Mouse (Mus musculus) cerebellum, postnatal 14 days (tissue): ENCODE measurements around the gene Trpv2.

Experiments used
- DNase-seq, 2 experiments: peaks; one replicate each; pipeline ENCODE4 v3.0.0; 2021; ENCODE audit warnings: mixed read lengths in 2 of 2

Gene Trpv2

DNA sequence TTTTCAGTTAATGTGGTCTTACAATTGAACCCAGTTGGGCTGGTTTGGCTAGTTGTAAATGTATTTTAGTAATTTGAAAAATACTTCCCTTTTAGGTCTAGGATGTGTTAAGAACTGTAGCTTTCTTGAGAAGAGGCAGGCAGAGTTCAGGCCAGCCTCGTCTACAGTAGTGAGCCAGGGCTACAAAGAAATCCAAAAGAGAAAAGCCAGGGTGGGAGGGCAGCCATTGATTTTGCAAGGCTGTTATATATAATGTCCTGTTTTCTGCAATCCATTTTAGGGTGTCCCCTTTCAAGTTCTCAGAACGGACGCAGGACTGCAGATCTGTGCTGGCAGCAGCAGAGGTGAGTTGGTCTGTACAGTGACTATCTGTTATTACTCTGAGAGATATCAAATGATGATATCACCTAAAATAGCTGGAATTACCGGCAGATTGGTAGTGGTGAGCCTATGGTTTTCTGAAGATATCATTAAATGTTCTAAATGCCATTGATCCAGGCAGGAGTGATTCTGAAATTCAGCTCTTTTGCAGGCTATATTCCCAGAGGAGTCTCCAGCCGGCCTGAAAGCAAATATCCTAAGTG, 29.9 kb downstream of the Trpv2 start:
- no peak for DNase-seq

DNA sequence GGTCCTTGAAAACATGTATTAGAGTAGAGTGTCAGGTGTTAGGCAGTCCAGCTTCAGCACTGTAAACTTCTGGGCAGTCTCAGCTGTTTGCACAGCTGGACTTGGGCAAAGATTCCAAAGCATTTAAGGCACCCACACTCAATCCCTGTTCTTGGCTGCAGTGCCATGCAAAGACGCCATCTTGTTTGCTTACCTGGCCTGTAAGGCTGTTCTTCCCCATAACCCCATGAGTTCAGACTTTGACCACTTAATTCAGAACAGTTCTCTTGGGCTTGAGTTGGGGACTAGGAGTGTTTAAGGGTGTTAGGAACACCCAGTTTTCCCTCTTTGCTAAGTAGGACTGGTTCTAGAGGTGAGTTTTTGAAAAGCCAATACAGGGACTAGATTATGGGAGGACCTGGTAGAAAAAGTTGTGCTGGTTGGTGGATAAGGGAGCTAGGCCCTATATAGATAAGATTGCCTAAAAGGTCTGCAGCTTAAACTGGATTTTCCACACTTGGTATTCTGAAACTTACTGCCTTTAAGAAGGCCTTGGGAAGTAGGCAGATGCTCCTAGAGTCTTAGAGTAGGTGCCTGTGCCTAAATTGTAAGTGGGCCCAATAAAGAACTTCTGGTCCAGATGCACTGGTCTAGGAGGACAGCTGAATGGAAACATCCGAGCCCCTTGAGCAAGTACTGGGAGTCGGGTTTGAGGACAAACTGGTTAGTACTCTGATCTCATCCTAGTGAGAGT, 30.8 kb downstream of the Trpv2 start:
- no peak for DNase-seq

DNA sequence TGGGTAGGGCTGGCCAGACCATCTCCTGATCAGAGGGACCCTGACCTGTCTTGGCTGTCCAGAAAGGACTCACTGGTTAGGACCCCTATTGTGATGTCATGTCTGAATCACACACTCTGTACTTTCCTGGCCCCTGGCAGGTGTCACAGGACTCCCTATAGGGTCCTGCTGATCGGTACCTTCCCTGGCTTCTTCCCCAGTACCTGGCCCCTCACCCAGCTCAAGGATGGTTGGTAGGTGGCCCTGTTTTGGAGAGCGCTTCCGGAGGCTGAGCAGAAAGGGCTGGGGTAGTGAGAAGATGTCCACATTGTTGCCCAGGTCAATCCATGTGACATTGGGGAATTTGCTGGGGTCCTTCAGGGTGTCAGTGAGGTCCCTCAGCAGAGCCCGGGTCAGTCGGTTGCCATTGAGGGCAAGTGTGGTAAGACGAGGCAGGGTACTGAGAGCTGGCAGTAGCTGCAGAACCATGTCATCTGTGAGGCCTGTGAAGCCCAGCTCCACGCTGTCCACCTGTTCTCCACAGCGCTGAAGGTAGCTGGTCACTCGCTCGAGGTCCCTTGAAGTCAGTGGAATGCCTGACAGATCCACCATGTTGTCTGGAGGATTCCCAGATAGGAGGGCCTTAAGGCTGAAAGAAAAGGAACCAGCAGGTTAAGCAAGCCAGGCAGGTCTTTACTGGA, 31.5 kb downstream of the Trpv2 start:
- DNase-seq: no peak

- peak in 1 of 2 experiments; percentile 24 for DNase-seq
These were observed 32.2 kb downstream of the Trpv2 start for GRCm38 (mm10) chr11:62606299-62607169.

DNA sequence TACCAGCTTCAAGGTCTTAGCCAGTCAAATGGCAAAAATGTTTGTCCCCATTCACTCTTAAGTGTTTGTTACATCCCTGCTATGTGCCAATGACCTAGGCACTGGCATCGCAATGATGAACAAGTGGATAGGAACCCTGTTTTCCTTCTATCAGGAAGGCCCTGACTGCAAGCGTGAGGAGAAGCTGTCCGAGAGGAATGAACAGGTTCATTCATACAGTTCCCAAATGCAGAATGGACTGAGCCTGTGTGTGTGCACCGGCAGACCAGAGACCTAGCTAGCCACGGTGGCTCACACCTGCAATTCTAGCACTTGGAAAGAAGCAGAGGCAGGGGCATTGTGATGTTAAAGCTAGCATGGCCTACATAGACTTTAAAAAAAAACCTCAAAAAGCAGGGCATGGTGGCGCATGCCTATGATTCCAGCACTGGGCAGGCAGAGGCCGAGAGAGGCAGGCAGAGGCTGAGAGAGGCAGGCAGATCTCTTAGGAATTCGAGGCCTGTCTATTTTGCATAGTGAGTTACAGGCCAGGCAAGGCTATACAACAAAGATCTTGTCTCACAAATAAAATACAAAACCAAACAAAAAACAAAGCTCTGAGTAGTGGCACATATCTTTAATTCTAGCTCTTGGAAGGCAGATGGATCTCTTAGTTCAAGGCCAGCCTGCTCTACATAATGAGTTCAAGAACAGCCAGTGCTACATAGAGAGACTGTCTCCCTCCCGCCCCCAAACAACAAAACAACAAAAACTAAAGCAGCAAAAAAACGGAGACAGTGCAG, 33.1 kb downstream of the Trpv2 start:
- no peak for DNase-seq

DNA sequence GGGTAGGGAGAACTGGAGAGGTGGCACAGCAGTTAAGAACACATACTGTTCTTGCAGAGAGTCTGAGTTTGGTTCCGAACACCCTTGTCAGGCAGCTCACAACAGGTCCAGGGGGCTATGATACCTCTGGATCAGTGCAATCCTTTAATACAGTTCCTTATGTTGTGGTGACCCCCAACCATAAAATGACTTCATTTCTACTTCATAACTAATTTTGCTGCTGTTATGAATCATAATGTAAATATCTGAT, 33.6 kb downstream of the Trpv2 start:
- DNase-seq: no peak

- DNase-seq: no peak
These were observed 34.8 kb downstream of the Trpv2 start for GRCm38 (mm10) chr11:62608826-62609675.

GRCm38 (mm10) chr11:62610304-62610703, 36.0 kb downstream of the Trpv2 start:
- DNase-seq: no peak

- DNase-seq: no peak
These were observed 38.3 kb downstream of the Trpv2 start for GRCm38 (mm10) chr11:62612604-62613003.

DNA sequence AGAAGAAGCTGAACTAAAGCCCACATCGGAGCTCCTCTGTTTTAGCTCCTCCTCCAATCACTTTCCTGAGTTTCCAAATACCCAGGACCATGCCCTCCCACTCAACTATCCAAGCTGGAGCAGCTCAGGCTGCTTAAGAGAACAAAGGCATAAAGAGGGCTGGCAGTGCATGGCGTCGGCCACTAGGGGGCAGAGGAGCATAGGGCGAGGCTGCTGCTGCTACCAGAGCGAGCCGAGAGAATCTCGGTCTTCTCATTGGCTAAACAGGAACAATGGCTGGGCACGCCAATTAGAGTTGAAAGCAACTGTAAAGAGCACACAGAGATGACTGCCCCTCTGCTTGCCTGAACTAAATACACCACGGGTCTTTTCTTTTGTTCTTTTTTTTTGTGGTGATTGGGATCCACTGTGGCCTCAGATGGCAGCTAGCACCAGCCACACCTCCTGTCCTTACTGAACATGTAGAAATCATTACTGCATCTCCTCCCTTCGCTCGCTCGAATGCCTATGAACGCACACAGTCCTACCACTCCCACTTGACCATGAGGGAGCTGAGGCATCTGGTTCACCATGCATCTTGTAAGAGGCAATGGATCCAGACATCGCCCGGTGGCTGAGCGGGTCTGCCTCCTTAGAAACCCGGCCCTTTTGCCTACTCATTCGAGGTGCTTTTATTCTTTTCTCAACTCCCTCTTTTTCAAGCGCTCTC, 39.5 kb downstream of the Trpv2 start:
- DNase-seq: peak; percentile 97 to 99

DNA sequence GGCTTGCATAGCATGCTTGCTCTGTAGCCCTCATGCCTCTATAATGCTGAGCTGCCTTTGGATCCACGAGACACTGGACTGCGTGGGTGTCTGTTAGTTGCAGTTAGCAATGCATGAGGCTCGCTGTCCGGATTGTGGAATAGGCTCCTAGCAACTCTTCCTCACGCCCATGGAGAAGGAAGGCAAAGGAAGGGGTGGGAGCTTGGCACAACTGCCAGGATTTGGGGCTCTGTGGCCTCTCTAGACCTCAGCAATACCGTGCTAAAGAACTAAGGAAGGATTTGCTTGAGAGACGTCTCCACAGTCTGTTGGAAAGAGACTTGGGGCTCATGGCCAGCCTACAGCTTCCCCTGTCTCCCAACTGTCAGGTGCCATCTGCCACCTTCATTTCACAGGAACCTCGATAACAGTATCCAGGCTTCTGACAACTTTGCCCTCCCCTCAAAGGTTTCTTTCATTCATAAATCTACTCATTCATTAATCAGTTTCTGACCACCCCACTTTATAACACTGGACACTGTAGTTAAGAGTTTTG, 40.7 kb downstream of the Trpv2 start:
- DNase-seq: peak; percentile 55 to 61

DNA sequence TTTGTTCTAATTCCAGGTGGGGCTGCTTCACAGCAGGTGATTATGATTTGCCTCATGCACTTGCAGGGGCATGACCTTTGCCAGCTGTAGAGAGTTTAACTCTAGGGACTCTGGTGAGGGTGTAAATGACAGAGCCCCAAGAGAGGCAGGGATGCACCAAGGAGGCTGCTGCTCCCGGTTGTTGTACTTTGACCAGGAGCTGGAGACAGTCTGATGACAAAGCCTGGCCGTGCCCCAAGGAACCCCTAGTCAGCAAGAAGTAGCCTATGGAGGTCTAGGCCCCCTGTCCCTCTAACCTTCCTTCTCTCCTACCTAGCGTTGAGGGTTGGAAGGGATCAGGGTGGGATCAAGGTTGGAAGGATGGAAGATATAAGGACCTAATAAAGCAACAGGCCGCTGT, 41.2 kb downstream of the Trpv2 start:
- peak in 1 of 2 experiments; percentile 28 for DNase-seq

- DNase-seq: no peak
These were observed 46.8 kb downstream of the Trpv2 start for GRCm38 (mm10) chr11:62621079-62621478.

DNA sequence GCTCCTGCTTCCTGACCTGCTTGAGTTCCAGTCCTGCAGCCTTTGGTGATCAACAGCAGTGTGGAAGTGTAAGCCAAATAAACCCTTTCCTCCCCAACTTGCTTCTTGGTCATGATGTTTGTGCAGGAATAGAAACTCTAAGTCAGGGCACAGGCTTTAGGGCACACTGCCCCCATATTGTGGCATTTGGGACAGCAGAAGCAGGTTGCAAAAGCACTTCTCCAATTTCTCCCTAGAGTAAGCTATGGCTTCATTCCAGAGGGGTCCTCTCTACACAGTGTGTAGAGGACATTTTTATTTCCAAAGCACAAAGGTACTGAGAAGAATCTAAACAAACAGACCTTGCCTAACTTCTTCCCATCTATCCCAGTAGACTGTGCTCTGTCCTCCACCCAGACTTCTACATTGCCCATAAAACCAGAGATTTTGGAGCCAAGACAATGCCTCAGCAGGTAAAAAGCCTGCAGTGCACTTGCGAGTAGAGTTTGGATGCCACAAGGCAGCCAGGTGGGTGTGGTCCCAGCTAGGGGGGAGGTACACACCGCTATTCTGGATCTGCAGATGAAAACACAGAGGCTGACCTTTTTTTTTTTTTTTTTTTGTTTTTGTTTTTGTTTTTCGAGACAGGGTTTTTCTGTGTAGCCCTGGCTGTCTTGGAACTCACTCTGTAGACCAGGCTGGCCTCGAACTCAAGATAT, 47.4 kb downstream of the Trpv2 start:
- no peak for DNase-seq

DNA sequence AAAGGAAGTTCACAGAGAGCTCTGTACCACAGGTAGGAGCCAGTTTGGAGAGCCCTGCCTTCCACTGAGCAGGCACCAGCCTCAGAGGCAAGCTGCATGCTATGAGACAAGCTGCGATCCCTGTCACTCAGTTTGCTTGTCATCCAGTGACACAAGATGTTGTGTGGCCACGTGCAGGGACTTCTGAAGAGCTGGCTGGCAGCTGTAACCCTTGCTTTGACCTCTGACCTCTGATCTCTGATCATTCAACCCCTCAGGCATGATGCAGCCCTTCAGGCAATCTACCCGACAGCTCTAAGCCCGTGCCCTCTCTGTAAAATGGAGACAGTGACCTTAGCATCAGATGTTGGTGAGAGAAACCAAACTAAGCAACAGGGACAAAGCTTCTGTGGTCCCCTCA, 48.6 kb downstream of the Trpv2 start:
- DNase-seq: no peak

DNA sequence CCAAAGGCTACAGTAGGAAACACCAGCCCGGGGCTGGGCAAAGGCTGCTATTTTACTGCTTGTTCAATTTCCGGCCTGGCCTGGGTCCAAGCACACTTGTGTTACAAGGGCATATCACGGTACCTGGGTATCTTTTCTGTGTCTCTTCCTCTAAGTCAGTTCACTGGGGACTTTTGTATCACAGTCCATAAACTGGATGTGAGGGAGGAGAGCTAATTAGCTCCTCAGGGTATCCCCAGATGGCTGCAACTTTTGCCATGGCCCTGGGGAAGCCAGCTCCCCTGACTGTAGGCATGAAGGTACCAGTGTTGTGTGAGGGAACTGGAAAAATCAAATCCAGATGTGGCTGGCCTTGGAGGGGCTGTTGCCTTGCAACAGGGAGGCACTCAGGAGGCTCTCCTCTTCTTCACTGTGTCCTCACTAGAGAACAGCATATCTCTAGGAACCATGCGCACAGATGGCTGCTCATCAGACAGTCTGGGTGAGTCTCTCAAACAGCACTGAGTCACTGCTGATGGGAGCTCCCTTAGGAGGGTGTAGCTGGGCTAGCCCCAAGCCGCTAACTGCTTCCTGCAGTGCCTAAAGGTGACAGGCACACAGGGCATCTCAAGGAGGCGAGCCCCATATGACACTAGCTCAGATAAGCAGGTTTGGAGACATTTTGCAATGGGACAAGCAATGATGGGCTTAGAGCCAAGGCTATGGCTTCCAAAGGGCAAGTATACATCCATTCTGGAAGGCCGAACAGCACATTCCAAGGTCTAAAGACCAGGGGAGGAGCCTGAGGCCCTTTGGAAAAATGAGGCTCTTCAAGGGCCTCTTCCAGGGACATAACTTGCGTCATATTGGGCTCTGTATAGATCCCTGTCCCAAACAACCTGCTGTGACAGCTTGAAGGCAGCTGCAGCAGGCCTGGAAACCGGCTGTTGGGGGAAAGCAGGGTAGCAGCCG, 50.3 kb downstream of the Trpv2 start:
- peak in 1 of 2 experiments; percentile 51 for DNase-seq

GRCm38 (mm10) chr11:62629352-62630224, 55.3 kb downstream of the Trpv2 start:
- no peak for DNase-seq
